In the genomic region with DNA sequence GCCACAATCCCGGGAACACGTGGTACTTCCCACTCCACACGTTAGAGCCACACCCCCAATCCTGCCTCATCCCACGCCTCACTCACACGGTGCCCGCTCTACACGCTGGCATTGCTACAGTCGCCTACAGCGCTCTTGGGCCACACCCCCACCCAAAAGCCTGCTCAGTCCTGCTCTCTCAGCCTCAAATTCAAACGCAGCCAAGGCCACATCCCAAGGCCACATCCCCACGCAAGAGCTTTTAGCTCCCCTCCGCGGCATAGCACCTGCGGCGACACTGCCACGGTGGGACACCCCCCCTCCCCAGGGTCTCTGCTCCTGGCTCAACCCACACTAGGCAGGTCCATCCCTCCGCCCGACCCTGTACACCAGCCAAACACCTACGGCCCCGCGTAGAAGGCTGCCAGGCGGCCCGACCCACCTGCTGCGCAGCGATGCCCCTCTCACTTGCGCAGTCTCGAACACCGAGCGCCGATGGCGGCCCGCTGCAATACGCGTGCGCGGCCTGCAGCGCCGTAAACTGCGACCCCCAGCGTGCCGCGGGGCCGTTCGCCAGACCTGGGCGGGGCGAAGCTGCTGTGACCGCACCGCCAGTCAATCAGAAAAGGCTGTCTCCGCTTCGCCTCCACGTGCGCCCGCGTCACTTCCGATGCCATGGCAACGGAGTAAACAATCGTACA, we compare ENCODE assay signal across 8 mouse cellular contexts. TPM values are rescaled to one million over a fixed set of nuclear protein-coding genes. Genes with fewer than 3 reads are reported as not detected.
DNase-seq lines count a peak whose midpoint lies in the region; ATAC-seq and TF ChIP-seq lines count a peak whose summit lies in the region.

No protein-coding gene starts in this region.

- H3K4me3 ChIP-seq in embryonic fibroblast, embryonic 13.5 days (ENCODE audit: insufficient read depth, low read length) = peak overlapping the region; percentile 61
- H3K4me3 ChIP-seq in heart, embryonic 13.5 days = peak overlapping the region; percentile 80
- peak overlapping the region; percentile 60 for H3K4me3 ChIP-seq in kidney, postnatal 0 days (replicated peaks; ENCODE audit: low read depth, low read length)
- H3K4me3 ChIP-seq in liver, embryonic 12.5 days = peak overlapping the region; percentile 64

- peaks cover 2% of the 10 kb centered on the region for H3K36me3 ChIP-seq in heart, embryonic 13.5 days
- H3K36me3 ChIP-seq in kidney, postnatal 0 days (ENCODE audit: insufficient read depth, low read length) = peaks cover 2% of the 10 kb centered on the region; the same call in 1 of the 2 replicates
- no peaks in the 10 kb centered on the region for H3K36me3 ChIP-seq in liver, embryonic 12.5 days
- H3K36me3 ChIP-seq in splenic B cell, adult 2 months (ENCODE audit: control insufficient read depth, insufficient read depth, low read length, poor library complexity, severe bottlenecking) = no peaks in the 10 kb centered on the region

- WGBS in heart, embryonic 13.5 days = under 1% methylated on average over 57 of the region's 57 CpGs
- under 1% methylated on average over 57 of the region's 57 CpGs for WGBS in kidney, postnatal 0 days
- WGBS in liver, embryonic 12.5 days (ENCODE audit: insufficient replicate concordance) = under 1% methylated on average over 57 of the region's 57 CpGs

- peak overlapping the region; percentile 98 for H3K4me2 ChIP-seq in heart, embryonic 13.5 days
- peak overlapping the region; percentile 97 for H3K4me2 ChIP-seq in kidney, postnatal 0 days (ENCODE audit: low read length)
- H3K4me2 ChIP-seq in liver, embryonic 12.5 days = peak overlapping the region; percentile 93

- H3K27me3 ChIP-seq in heart, embryonic 13.5 days (replicated peaks) = no peaks in the 10 kb centered on the region
- no peaks in the 10 kb centered on the region for H3K27me3 ChIP-seq in kidney, postnatal 0 days (ENCODE audit: insufficient read depth, low read length)
- H3K27me3 ChIP-seq in liver, embryonic 12.5 days (replicated peaks) = 0 out of 2 replicates have a peak, but pooled peaks cover 3% of the 10 kb centered on the region
- no peaks in the 10 kb centered on the region for H3K27me3 ChIP-seq in splenic B cell, adult 2 months (ENCODE audit: control insufficient read depth, insufficient read depth, low read length, poor library complexity, severe bottlenecking)

- peak overlapping the region; percentile 89 for H3K9ac ChIP-seq in heart, embryonic 13.5 days
- peak overlapping the region; percentile 69 for H3K9ac ChIP-seq in kidney, postnatal 0 days (ENCODE audit: low read depth, low read length)
- peak overlapping the region; percentile 68 for H3K9ac ChIP-seq in liver, embryonic 12.5 days

- no peak overlapping the region for H3K27ac ChIP-seq in embryonic fibroblast, embryonic 13.5 days (ENCODE audit: insufficient read depth, low read length)
- H3K27ac ChIP-seq in heart, embryonic 13.5 days (replicated peaks) = no peak overlapping the region
- no peak overlapping the region for H3K27ac ChIP-seq in kidney, postnatal 0 days
- no peak overlapping the region for H3K27ac ChIP-seq in liver, embryonic 12.5 days

- TF ChIP-seq CTCF in embryonic fibroblast, embryonic 13.5 days (IDR thresholded peaks at IDR 0.05; ENCODE audit: borderline replicate concordance, insufficient read depth, low read length) = no peak
- no peak for TF ChIP-seq CTCF in kidney, postnatal 0 days (IDR thresholded peaks at IDR 0.05; ENCODE audit: low read depth)

- no peaks in the 10 kb centered on the region for H3K9me3 ChIP-seq in heart, embryonic 13.5 days
- H3K9me3 ChIP-seq in kidney, postnatal 0 days (replicated peaks; ENCODE audit: low read length) = no peaks in the 10 kb centered on the region
- H3K9me3 ChIP-seq in liver, embryonic 12.5 days (replicated peaks) = no peaks in the 10 kb centered on the region

- ATAC-seq in heart, embryonic 13.5 days (ENCODE audit: extremely low read depth, insufficient number of reproducible peaks, low FRiP score, low TSS enrichment) = peak; percentile 83
- ATAC-seq in kidney, postnatal 0 days (replicated peaks; ENCODE audit: low FRiP score, low read depth) = peak; percentile 97
- ATAC-seq in liver, embryonic 12.5 days = peak; percentile 87

- no peaks in the 10 kb centered on the region for H3K4me1 ChIP-seq in embryonic fibroblast, embryonic 13.5 days (ENCODE audit: control insufficient read depth, insufficient read depth, low read length)
- peaks cover 8% of the 10 kb centered on the region for H3K4me1 ChIP-seq in heart, embryonic 13.5 days
- H3K4me1 ChIP-seq in kidney, postnatal 0 days (replicated peaks; ENCODE audit: insufficient read depth, low read length) = 0 out of 2 replicates have a peak, but pooled peaks cover 4% of the 10 kb centered on the region
- H3K4me1 ChIP-seq in liver, embryonic 12.5 days = peaks cover 12% of the 10 kb centered on the region

- DNase-seq in layer of hippocampus, adult 11-12 months (ENCODE audit: low spot score) = peak; percentile 86
- no peak for DNase-seq in layer of hippocampus, adult 9-10 months (ENCODE audit: low spot score)
- peak; percentile 90 for DNase-seq in kidney, postnatal 0 days (ENCODE audit: low spot score)
- peak; percentile 66 to 83 for DNase-seq in natural killer cell, adult 2 months (ENCODE audit: low spot score in 2 of 2)
- peak; percentile 84 for DNase-seq in splenic B cell, adult 2 months (ENCODE audit: low read depth, low spot score)

- TF ChIP-seq POLR2A in embryonic fibroblast, embryonic 13.5 days (IDR thresholded peaks at IDR 0.05; ENCODE audit: low read depth, low read length) = no peak

RNA-seq across cellular contexts. Expression of gene Zscan18, which starts 23.1 kb away (rescaled TPM):
- 1.5 and 1.9 TPM in 2 replicates for polyA plus RNA-seq in embryonic fibroblast, embryonic 13.5 days (2011; ENCODE audit: insufficient read length, low read depth, missing spikeins)
- polyA plus RNA-seq in heart, embryonic 13.5 days (2015; fragmentation: Nextera tagmentation; extraction: Ambion mirVana) = 6.5 and 8.2 TPM in 2 replicates
- polyA plus RNA-seq in kidney, postnatal 0 days (2015; fragmentation: Nextera tagmentation; extraction: Ambion mirVana) = 3.6 and 4.4 TPM in 2 replicates
- 1.4 and 2.1 TPM in 2 replicates for polyA plus RNA-seq in liver, embryonic 12.5 days (2016; fragmentation: Nextera tagmentation; extraction: Ambion mirVana)

RNA-seq across cellular contexts. Expression of gene Zfp329, which starts 38.4 kb away (rescaled TPM):
- 9.0 and 12.2 TPM in 2 replicates for polyA plus RNA-seq in embryonic fibroblast, embryonic 13.5 days (2011; ENCODE audit: insufficient read length, low read depth, missing spikeins)
- polyA plus RNA-seq in heart, embryonic 13.5 days (2015; fragmentation: Nextera tagmentation; extraction: Ambion mirVana) = 10.2 and 11.6 TPM in 2 replicates
- 8.8 and 8.9 TPM in 2 replicates for polyA plus RNA-seq in kidney, postnatal 0 days (2015; fragmentation: Nextera tagmentation; extraction: Ambion mirVana)
- polyA plus RNA-seq in liver, embryonic 12.5 days (2016; fragmentation: Nextera tagmentation; extraction: Ambion mirVana) = 3.8 and 4.6 TPM in 2 replicates

RNA-seq across cellular contexts. Expression of gene Vmn2r56, which starts 45.5 kb away (rescaled TPM):
- not detected in 2 replicates for polyA plus RNA-seq in embryonic fibroblast, embryonic 13.5 days (2011; ENCODE audit: insufficient read length, low read depth, missing spikeins)
- polyA plus RNA-seq in heart, embryonic 13.5 days (2015; fragmentation: Nextera tagmentation; extraction: Ambion mirVana) = not detected in 2 replicates
- polyA plus RNA-seq in kidney, postnatal 0 days (2015; fragmentation: Nextera tagmentation; extraction: Ambion mirVana) = not detected in 2 replicates
- not detected in 2 replicates for polyA plus RNA-seq in liver, embryonic 12.5 days (2016; fragmentation: Nextera tagmentation; extraction: Ambion mirVana)

RNA-seq across cellular contexts. Expression of gene Zfp110, which starts 54.3 kb away (rescaled TPM):
- polyA plus RNA-seq in embryonic fibroblast, embryonic 13.5 days (2011; ENCODE audit: insufficient read length, low read depth, missing spikeins) = 25.6 and 27.3 TPM in 2 replicates
- polyA plus RNA-seq in heart, embryonic 13.5 days (2015; fragmentation: Nextera tagmentation; extraction: Ambion mirVana) = 19.0 and 21.0 TPM in 2 replicates
- 20.7 and 22.2 TPM in 2 replicates for polyA plus RNA-seq in kidney, postnatal 0 days (2015; fragmentation: Nextera tagmentation; extraction: Ambion mirVana)
- 16.1 and 16.4 TPM in 2 replicates for polyA plus RNA-seq in liver, embryonic 12.5 days (2016; fragmentation: Nextera tagmentation; extraction: Ambion mirVana)
